Mouse (Mus musculus) adrenal gland, adult 2 months (tissue): ENCODE results near the gene Rexo2. TPM values are rescaled to one million over a fixed set of nuclear protein-coding genes. Genes with fewer than 3 reads are reported as not detected.

ENCODE experiments used
- DNase-seq: peaks from one replicate; pipeline ENCODE4 v3.0.0; 2021
- long read RNA-seq: library from polyadenylated mRNA; stranded (forward); transcript quantifications from one replicate; pipeline ENCODE4 v2.0.0, GENCODE M21; 2021
- polyA plus RNA-seq: library from polyadenylated mRNA; depleted of rRNA; stranded (reverse); fragments of >200 nt; gene quantifications from 2 replicates; pipeline ENCODE4 v1.2.3, GENCODE M21; 2012; rRNA removed
- total RNA-seq, 2 experiments: library from RNA; stranded (reverse); gene quantifications; 2 replicates each; pipeline ENCODE4 v1.2.3; 2021

Rexo2 gene
- total RNA-seq (100 to 1,000 TPM; 143 to 150 TPM), polyA plus RNA-seq (52.6 and 65.1 TPM in 2 replicates)
- long read RNA-seq, transcript Rexo2-201 (7 exons, 1,077 nt), result major isoform, 147 of 157 reads
- long read RNA-seq, partial matches to known transcripts, result 1 of 157 reads
- long read RNA-seq, other reads (novel, unspliced or antisense), result 7 of 157 reads

DNA sequence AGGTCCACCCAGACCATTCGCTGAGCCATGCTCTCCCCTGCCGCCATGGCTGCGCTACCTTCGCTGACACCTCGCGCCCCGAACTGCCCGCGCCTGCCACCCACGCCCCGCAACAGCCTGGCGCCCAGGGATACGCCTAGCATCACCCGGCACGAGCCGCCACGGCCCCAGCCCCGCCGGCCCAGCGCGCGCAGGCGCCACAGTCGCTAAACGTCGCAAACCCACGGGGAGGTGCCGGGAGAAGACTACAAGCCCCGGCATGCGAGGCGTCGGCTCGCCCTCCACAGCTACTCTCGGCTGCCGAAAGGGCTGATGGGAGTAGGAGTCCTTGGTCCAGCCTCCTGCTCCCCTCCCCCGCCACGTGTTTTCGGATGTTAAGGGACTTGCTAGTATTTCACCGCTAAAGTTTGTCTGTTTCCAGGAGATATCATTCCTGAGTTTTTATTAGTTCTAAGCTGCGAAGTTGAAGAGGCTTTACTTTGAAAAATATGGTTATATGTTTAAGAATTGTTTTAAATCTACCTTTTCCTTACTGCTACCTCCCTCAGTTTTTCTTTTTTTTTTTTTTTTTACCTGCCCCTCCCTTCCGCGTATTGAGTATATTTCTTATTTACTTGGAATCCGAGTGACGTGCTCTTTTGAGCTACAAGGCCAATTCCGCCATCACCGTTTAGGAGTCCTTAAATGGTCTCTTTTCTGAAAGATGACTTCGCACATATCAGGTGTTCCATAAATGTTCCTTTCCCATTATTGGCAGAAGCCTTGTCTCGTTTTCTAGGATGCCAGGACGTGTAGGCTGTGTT is at the start of gene Rexo2:
TSS of gene Rexo2 (minus strand) at position 213 of the 803 bp plus-strand sequence.
- peak; percentile 97 for DNase-seq

DNA sequence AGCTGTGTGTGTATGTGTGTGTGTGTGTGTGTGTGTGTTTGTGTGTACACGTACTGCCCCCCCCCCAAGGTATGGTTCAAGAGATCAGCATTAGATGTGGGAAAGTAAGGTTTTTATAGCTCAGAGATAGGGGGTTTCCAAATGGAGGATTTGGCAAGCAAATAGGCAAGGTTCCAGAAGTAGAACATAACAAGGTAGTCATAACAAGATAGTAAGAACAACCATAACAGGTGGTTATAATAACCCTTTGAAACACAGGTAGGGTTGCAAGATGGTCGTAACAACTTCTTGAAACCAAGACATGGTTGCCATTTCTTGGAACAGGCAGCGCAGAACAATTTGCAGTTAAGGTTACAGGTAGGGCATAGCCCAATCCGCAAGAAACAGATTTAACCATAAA is 46.1 kb upstream of the Rexo2 start:
- no peak for DNase-seq

DNA sequence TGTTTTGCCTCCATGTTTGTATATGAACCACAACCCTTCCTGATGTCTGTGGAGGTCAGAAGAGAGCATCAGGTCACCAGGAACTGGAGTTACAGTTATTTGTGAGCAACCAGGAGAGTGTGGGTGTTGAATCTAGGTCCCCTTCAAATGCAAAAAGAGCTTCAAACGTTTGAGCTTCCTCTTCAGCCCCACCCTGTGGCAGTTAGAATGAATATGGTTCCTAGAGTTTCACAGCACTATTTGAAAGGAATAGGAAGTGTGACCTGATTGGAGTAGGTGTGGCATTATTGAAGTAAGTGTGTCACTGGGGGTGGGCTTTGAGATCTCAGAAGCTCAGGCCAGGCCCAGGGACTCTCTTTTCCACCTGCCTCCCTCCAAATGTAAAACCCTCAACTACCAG is 45.1 kb upstream of the Rexo2 start:
- DNase-seq, result no peak

DNA sequence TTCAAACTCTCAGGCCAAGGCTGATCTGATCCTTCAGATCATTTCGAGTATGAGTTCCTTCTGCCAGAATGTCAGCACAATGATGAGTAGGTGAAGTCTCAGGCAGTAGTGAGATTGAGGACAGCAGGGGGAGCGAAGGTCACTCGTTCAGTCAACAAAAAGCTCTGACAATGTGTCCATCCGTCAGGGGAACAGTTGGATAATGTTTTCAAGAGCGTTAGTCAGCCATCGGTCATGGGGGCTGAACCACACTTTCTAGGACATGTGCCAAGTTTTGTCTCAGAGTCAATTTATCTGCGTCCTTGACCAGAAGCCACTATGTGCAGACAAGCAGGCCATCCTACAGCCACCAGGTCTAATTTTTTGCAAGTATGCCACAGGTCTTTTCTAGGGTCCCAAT is 40.0 kb upstream of the Rexo2 start:
- DNase-seq, result peak; percentile 61

DNA sequence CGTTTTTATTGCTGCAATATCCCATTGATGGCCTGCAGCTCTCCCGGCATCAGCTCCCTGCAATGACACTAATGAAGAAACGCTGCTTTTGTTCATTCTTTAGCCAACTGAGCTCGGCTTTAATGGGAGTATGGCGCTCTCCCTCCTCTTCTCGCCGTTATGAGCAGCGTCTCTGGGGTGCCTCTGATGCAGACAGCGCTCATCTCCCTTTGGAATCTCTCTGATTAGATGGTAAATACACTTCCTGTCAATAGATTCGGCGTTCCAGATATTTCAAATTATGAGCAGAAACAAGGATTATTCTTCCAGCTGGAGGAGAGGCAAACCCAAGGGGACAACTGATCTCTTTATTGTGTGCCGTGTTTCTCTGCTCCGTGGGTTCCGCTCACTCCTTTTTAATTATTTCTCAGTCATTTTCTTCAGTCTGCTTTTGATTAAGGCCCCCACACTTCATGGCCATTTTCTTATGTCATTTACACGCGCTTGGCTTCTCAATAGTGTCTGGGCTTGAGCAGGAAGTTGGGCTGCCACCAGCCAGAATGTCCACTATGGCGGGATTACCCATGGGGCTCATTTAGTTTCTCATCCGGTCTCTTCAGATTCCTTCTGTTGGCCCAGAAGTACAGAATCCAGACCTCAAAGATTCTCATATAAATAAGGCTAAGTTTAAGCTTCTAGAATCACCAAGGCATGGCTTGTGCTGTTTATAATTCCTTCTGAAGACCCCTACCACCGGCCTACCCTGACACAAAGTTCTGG is 37.1 kb upstream of the Rexo2 start:
- DNase-seq, result no peak

DNA sequence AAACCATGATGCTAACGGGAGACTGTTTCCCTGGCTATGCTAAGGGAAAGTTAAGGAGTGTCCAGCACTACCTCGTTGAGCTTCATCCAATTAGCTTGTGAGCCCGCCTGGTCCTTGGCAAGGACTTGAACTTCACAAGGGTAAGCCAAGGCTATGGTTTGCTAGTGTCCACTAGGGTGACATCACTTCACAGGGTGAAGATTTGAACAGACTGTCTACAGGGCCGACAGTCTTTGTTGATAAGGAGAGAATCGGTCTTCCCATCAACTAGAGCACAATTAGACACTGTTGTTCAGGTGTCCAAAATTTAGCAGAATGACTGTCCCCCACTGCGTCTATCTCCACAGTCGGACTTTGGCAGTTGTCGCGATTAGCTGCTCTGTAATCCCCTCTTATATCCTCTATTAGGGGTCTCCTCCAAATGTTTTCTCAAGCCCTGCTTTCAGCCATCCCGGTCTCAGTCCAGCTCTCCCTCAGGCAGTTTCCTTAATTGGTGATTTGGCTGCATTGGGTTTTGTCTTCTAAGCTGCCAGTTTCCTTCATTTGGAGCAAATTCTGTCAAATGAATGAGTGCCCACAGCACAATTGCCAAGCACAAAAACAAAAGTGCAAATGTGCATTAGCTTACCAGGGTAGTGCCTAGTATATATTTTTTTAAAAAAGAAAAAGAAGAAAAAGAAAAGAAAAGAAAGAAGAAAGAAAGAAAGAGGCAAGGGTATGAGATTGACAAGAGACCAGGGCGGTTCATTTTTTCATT is 36.4 kb upstream of the Rexo2 start:
- DNase-seq, result no peak

DNA sequence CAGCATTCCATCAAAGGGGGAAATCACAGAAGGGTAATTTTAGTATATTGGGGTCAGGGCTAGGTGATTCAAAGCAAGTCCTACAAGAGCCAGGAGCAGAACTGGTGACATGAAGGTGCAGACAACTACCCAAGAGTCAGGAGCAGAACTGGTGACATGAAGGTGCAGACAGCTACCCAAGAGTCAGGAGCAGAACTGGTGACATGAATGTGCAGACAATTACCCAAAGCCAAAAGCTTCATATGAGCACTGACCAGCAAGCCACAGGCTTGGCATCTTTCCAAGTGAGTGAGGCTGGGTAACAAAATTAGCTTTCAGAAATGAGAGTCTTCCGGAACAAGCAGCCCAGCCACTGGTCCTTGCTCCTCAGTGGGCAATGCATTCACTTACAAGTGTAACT is 34.9 kb upstream of the Rexo2 start:
- DNase-seq, result no peak

DNA sequence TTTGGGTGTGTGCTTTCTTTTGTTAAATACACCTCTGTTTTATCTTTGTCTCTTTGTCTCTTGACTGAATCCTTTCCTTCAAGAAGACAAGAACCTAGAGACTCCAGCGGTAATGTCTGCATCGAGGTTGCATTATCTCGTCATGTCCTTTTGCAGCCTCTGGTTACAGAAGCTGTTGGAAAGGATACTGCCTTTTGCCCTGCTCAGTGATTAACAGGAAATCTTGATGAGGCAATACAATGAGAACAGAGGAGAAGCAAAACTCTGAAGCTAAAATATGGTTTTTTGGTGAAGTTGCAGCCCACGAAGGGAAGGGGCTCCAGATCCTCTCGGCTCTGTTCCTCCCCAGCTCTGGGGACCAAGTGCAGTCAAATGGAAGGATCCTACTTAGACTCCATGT is 29.7 kb upstream of the Rexo2 start:
- no peak for DNase-seq

DNA sequence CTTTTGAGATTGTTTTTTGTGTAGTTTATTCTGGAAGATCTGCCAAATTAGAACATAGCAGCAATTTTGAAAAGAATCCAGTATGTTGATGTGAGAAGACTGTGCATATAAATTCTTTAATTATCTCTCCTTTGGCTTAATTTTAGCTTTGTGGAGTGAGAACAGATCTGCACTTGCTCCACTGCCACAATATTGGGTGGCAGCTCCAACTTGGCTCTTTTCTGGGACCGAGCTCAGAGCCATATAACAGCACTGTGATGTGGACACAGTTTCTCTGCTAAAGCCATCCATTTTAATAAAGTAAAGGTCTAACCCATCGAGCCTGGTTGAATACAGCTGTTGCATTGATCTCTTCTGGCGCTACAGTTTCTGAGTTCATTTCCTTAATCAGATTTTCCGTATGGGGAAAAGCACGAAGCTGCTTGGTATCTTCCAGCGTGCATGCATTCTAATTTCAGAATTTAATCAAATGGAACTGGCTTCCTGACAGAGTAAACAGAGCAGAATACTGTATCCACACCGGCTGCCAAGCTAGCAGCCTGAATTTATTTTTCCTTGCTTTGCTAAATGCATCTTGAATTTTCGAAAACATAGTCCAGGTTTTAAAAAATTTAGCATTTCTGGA is 24.4 kb upstream of the Rexo2 start:
- no peak for DNase-seq

DNA sequence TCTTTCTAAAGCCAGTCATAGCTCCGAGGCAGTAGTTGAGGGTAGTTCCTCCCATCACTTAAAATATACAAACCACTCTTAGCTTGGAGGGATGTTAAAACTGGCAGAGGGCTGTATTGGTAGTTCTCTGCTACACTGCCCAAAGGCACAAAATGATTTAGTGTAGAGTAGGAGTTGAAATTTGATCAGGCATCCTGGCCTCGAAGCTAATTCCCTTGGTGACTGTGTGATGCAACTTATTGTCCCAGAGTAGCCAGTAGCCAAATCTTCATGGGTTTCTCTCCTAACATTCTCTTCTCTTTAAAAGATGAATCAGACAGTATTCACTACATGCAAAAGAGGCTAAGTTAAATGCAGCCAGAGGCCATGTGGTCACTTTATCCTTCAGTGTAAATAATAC is 22.6 kb upstream of the Rexo2 start:
- no peak for DNase-seq

DNA sequence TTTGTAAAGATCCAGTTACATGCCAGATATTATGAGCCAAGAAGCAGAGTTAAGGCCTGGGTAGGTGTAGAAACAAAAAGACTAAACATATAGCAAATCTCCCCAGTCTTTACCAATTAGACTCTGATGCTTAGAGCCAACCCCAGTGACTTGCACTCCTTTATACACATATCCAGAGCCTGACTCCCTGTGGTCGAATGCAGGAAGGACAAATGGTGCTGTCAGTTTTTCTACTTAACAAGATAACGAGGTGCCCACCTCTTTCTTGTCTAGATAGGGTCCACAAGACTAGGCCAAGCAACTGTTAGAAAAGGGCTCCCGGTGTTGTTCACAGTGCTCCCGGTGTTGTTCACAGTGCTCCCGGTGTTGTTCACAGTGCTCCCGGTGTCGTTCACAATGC is 20.8 kb upstream of the Rexo2 start:
- DNase-seq, result no peak

DNA sequence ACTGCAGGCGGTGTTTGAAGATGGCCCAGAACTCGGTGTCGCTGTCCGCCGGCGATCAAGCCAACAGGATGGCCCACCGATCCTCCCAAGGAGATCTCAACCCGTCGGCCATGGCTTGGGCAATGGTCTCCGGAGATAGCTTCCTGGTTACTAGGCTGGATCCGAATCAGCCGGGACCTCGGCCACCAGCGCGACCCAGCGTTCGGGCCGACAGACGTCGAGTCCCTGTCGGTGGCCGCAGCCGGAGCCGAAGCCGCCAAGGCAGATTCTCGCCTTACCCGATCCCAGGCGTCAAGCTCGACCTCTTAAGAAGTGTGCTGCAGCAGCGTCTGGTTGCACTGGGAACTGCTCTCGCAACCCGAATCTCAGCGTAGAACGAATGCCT is 15.1 kb upstream of the Rexo2 start:
- DNase-seq, result no peak

DNA sequence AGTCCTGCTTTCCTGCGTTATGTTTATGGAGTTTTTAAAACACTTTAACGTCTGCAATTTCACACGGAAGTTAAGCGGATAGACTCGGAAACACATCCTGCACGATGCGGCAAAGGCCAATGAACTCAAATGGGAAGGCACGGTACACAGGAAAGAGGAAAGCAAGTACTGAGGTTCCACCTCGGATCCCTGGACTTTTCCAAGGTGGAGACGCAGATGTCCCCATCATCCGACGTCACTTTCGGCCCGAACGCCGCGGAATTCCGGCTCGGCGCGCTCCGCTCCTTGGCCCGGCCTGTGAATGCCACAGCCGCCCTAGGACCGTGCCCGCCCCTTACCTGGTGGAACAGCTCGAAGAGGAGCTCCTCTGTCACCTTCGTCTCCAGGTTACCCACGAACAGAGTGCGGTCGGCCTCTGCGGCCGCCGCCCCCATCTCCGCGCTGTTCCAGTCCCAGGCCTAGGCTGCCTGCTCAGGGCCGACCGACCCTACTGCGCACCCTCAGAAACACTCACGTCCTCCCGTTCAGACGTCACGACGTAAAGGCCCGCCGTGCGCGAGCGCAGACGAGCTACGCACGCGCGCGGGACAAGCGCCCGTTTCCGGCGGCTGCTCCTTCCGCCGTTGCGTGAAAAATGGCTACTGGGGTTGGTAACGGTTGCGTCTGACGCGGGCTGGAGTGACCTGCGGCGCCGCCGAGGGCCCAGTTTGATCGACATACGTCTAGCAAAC is 14.6 kb upstream of the Rexo2 start, which contains the start of the genes Rbm7 and Gm5617:
TSS of gene Rbm7 (minus strand) at position 483 of the 731 bp plus-strand sequence.
TSS of gene Gm5617 (plus strand) at position 626 of the 731 bp plus-strand sequence.
- DNase-seq, result peak; percentile 96

DNA sequence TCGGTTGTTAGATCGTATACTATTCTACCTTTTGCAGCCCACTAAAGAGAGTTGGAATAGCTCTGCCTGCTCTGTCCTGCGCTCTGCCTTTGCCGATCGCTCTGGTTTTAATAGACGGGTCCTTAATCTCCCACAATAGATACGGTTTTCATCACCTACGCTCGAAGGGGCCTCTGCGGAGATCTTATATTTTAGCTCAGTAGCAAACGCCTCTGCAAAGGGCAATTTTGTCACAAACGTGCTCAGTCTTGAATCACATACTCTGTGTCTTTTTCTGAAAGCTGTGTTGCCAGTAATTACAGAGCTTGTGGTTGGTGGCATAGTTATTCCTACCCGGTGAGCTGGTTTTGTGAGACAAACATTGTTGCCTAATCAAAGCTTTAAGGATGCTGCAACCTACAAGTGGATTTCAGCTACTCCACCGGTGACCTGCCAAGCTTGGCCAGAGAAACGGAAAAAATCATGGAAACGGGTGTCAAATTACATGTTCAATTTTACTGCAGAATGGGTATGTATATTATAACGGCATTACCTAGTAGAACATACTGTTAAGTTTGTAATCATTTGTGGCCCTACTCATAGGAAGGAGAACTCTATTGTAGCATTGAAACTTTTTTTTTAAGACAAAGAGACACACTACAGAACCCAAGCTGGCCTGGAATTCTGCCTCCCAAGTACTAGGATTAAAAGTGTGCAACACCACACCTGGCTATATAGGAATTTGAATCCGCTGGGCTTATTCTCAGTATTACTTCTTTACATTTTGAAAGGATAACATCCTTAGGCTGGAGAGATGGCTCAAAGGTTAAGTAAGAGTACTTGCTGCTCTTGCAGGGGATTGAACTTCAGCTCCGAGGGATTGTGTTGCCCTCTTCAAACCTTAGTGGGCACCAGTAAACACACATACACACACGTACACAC is 1.1 kb upstream of the Rexo2 start:
- DNase-seq, result peak; percentile 25

DNA sequence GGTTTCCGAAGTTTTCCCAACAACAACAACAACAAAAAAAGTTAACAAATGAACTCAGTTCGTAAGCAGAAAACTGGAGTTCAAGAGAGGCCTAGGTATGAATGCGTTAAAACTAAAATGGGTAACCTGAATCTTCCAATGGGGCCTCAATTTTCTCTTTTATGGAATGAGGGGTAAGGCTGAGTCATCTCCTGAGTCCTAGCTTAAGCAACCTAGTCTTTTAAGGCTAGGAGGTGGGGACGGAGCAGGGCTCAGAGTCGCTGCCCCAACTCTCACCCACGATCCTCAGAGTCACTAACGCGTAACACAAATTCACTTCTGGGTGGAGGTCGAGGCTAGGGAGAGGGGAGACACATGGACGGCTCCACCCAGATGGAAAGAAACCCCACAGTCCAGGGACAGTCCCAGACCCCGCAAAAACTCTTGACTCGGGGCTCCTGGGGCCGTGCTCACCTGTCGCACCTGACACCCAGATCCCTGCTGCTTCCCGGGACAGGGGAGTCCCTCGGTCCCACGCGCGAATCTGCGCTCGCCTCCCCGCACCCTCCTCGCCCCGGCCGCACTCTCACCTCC is 499 bp downstream of the Rexo2 start:
- no peak for DNase-seq

DNA sequence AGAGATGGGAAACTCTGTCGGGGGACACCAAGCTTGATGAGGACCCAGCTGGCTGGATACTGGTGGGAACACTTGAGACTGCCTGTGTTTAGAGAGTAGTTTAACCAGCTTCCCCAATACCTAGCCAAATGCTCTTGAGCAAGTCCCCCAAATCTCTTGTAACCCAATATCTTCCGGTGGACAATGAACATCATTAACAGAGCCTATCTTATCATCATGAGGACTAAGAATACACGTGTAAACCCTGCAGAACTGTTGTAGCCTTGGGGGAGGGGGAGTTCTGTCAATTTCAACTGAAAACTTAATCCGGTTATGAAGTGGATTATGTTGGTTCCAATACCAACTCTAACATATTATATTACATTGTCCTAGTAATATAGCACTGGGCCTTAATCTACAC is 1.6 kb downstream of the Rexo2 start:
- no peak for DNase-seq

DNA sequence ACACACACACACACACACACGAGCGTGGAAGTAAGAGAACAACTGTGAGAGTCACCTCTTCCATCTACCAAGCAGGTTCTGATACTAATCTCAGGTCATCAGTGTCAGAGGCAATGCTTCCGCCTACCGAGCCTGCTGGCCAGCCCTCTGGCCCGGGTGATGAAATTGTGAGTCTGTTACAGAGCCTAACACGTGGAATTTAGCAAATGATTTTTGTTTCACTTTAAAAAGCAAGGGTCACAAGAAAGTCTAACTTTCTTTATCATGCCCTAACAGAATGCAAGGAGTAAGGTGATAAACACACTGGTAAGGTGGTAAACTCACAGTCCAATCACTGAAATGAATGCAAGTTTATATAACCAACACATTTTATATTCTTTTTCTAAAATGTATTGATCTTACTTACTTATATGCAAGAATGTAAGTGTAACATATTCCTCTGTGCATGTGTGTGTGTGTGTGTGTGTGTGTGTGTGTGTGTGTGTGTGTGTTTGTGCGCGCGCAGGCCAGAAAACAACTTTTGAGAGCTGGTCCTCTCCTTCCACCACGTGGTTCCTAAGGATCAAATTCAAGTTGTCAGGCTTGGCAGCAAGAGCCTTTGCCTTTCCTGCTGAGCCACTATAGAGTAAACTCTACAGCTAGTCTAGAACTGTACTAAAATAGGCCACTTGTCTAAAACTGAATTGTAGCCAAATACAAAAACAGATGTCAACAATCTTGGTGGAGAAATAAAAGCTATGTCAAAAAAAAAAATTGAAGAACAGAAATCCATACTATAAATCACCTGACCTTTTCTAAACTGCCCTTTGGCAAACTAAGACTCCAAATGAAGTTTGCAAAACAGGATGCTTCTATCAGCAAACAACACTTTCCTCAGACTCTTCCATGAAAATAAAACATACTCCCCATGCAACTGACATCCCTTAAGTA is 3.9 kb downstream of the Rexo2 start:
- no peak for DNase-seq

DNA sequence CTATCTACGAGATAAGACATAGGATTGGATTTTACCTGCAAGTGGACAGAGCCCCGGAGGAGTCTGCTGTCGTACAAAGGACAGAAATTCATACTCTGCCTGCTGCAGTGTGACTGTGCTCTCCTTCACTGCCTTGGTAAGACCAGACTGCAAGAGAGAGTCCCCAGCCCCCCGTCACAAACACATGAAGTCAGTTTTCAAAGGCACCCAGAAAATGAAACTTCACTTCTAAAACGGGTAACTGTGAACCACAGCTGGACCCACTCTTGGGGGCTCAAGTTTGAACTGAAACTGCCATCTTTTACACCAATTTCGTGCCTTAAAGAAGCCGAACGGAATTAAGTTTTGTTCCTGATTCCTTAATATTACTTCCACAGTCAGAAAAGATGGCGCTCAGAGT is 6.1 kb downstream of the Rexo2 start:
- DNase-seq, result no peak
